Mouse (Mus musculus): Measurements from ENCODE around the gene Htr5a. TPM values are rescaled to one million over a fixed set of nuclear protein-coding genes. Genes with fewer than 3 reads are reported as not detected.

Htr5a gene
- polyA plus RNA-seq, 3 experiments from 2014 or later, result not detected

DNA sequence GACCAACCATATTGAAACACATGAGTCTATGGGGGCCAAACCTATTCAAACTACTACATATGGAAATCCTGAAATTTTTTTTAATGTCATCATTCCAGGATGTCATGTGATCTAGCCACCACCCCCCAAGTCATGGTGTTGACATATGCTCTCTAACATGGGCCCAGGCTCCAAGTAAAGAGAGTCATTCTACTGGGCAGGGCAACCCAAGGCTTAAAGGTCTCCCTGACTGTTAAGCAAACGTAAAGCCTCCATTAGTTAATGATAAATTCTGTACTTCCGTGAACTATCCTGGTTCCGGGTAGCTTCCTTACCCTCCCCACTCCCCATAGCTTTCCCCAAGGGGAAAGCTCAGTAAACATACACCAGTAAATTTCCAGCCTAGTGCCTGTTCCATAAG lies 46.1 kb downstream of the Htr5a start:
- ATAC-seq, result no peak

DNA sequence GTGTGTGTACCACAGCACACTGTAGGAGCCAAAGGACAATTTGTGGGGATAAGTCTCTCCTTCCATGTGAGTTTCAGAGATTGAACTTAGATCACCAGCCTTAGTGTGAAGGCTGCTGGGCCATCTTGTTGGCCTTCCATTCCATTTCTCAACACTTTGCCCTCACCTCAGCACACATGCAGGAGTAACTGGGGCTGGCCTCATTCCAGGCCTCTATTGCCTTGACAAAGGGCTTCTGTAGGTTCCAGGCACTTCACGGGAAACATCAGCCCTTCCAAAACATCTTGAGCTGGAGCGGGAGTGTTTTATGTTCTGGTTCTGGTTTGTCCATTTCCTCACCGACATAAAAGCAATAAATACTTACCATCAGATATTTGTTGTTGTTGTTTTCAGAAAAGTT lies 54.0 kb downstream of the Htr5a start:
- no peak for ATAC-seq

DNA sequence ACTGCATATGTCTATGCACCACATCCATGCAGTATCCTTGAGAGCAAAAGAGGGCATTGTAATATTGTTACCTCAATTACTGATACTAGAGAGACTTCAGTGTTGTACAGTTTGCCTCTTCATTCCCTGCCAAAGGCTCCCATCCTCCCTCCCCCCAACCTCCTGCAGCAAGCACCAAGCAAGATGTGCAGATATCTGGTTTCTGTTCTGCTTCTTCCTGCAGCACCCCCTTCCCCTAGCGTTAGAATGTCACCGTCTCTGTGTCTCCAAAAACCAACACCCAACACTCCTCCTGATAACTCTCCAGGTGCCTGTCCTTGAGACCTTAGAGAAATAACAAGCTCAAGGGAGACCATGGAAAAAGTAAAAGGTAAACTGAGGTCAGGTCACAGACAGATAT lies 57.8 kb downstream of the Htr5a start:
- ATAC-seq, result no peak

DNA sequence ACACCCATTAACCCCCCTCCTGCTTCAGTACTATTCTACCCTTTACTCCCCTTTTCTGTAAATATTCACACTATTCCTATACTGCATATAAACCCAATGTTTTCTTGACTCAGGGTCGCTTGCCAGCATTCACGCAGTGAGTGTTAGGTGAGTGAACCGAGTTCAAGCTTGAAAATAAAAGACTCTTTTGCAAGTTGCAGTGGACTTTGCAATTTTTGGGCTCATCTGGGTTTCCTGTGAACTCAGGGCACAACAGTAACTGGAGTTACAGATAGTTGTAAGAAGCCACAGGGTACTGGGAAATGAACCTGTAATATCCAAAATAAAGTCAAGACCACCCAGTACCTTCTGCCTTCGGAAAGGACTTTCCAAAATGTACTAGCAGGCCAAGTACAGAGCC lies 58.2 kb downstream of the Htr5a start:
- no peak for ATAC-seq

Other genes starting within 250 kb of the Htr5a start
- 10 to 100 TPM in 2 of 3 experiments, 1 to 10 TPM in 1; 9.8 to 14.6 (median 12.8) TPM for gene Paxip1, start 50.5 kb upstream of the Htr5a start, polyA plus RNA-seq (2017; shearing (Covaris generic))
- 10 to 100 TPM; 22.3 to 43.4 (median 26.7) TPM for gene Insig1, start 229.2 kb downstream of the Htr5a start, polyA plus RNA-seq (2017; shearing (Covaris generic))

All from inflammation-experienced regulatory T-cells, adult 6 months (primary cell).